Mouse (Mus musculus) kidney, adult 2 months (tissue): Measurements from ENCODE around the gene Shank2. TPM values are rescaled to one million over a fixed set of nuclear protein-coding genes. Genes with fewer than 3 reads are reported as not detected.
A peak's percentile ranks its signal among the peaks of the same experiment; 100 is the strongest.

Experiments used
- DNase-seq: peaks from one replicate; pipeline ENCODE4 v3.0.0; 2021
- H3K27ac ChIP-seq: fragments of 200-500 bp; 2 replicates; pipeline ENCODE4 v1.5.1; 2012; ENCODE audit warnings: low read depth, low read length, control low read depth, inconsistent platforms; ENCODE audit not compliant: insufficient read depth
- H3K27me3 ChIP-seq: fragments of 200-500 bp; replicated peaks from 2 replicates; pipeline ENCODE4 v1.6.1; 2012; ENCODE audit warnings: mild to moderate bottlenecking, moderate library complexity, low read length, inconsistent platforms; ENCODE audit not compliant: control insufficient read depth, insufficient read depth
- H3K36me3 ChIP-seq: fragments of 200-500 bp; 2 replicates; pipeline ENCODE4 v1.6.1; 2012; ENCODE audit warnings: mild to moderate bottlenecking, moderate library complexity, low read length, inconsistent platforms; ENCODE audit not compliant: control insufficient read depth, insufficient read depth
- H3K4me1 ChIP-seq: fragments of 200-500 bp; 2 replicates; pipeline ENCODE4 v1.6.1; 2011; ENCODE audit warnings: low read length; ENCODE audit not compliant: control insufficient read depth, insufficient read depth
- H3K4me3 ChIP-seq: fragments of 200-500 bp; 2 replicates; pipeline ENCODE4 v1.5.1; 2011; ENCODE audit warnings: mild to moderate bottlenecking, low read depth, low read length, control low read depth; ENCODE audit not compliant: insufficient read depth
- CTCF ChIP-seq: fragments of 200-500 bp; conservative IDR thresholded peaks from 2 replicates; pipeline ENCODE4 v1.5.1; 2011; ENCODE audit warnings: low read depth, mild to moderate bottlenecking, control low read depth, low read length, moderate library complexity, mixed read lengths; ENCODE audit not compliant: insufficient read depth, insufficient read length
- POLR2A ChIP-seq: fragments of 200-500 bp; IDR thresholded peaks from one replicate; pipeline ENCODE4 v1.6.1; 2011; ENCODE audit warnings: low read depth, low read length, control low read depth
- WGBS: fragments of 180-500 bp; shearing (Covaris S2); methylation state at CpG from one replicate; pipeline ENCODE4 v1.1.7; 2018; 5-methylcytosine and 5-hydroxymethylcytosine counted together
- polyA plus RNA-seq: library from polyadenylated mRNA; depleted of rRNA; stranded (reverse); fragments of >200 nt; gene quantifications from 2 replicates; pipeline ENCODE4 v1.2.3, GENCODE M21; 2012

The Shank2 gene
- polyA plus RNA-seq, 1 experiment = 16.1 TPM

DNA sequence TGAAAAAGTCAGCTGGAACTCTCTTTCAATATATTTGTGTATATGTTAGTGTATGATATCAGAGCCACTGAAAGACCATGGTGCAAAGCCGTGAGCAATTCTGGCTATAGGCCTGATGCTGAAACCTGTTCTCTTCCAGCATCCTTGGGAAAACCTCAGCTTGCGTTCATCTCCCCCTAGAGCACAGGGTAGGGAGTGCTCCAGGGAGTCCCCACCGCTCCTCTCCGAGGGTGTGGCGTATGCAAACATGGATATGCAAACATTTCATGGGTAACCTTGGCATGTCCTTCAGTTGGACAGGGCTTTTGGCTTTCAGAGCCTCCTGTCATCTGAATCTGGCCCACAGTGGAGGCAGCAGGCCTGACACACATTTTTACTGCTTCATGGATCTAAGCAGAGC is 412.9 kb downstream of the Shank2 start:
- DNase-seq = no peak
- H3K4me3 ChIP-seq = no peak overlapping the region
- H3K27ac ChIP-seq = no peak overlapping the region
- WGBS = 84% methylated on average over 5 of the region's 5 CpGs
- TF ChIP-seq CTCF = no peak
- no peaks in the 10 kb centered on the region for H3K36me3 ChIP-seq
- H3K4me1 ChIP-seq = no peaks in the 10 kb centered on the region
- no peaks in the 10 kb centered on the region for H3K27me3 ChIP-seq

DNA sequence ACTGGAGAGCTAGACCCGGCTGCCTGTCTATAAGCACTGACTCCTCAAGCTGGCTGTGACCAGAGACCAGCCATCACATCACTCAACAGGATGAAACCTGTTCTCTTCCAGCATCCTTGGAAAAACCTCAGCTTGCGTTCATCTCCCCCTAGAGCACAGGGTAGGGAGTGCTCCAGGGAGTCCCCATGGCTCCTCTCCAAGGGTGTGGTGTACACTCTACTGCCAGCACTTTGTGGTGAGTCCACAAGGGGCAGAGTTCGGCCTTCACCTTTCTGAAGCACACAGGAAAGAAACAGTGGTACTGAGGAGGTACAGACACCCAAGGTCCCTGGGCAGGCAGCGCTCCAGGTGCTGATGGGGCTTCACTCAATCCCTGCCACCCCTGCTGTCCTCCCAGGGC is 414.1 kb downstream of the Shank2 start:
- peak; percentile 56 for DNase-seq
- Histone ChIP-seq H3K27ac (no peak overlapping the region), H3K4me3 (no peak overlapping the region), H3K27me3 (no peaks in the 10 kb centered on the region), H3K4me1 (no peaks in the 10 kb centered on the region), H3K36me3 (no peaks in the 10 kb centered on the region)
- TF ChIP-seq POLR2A (no peak), CTCF (peak; percentile 59)
- 52% methylated on average over 4 of the region's 4 CpGs for WGBS

DNA sequence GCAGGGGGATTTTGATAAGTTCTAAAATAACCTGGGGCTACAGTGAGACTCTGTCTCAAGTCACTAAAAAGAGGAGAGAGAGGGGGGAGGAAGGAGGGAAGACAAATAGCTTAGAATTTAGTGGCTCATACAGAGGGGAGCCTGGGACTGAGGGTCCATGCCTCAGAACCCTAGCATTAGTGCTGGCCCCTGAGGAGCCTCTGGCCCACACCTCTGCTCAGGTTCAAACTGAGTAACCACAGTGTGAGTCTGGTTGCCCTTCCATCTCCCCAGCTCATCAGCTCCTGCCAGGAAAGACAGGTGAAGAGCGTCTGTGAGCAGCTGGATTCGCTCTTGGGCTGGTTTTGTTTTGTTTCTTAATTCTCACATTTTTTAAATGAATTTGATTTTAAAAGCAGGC is 415.5 kb downstream of the Shank2 start:
- Histone ChIP-seq H3K36me3 (no peaks in the 10 kb centered on the region), H3K27ac (no peak overlapping the region), H3K4me3 (no peak overlapping the region), H3K4me1 (no peaks in the 10 kb centered on the region), H3K27me3 (no peaks in the 10 kb centered on the region)
- WGBS = 81% methylated on average over 2 of the region's 2 CpGs
- no peak for DNase-seq
- TF ChIP-seq CTCF = no peak
- TF ChIP-seq POLR2A = no peak

DNA sequence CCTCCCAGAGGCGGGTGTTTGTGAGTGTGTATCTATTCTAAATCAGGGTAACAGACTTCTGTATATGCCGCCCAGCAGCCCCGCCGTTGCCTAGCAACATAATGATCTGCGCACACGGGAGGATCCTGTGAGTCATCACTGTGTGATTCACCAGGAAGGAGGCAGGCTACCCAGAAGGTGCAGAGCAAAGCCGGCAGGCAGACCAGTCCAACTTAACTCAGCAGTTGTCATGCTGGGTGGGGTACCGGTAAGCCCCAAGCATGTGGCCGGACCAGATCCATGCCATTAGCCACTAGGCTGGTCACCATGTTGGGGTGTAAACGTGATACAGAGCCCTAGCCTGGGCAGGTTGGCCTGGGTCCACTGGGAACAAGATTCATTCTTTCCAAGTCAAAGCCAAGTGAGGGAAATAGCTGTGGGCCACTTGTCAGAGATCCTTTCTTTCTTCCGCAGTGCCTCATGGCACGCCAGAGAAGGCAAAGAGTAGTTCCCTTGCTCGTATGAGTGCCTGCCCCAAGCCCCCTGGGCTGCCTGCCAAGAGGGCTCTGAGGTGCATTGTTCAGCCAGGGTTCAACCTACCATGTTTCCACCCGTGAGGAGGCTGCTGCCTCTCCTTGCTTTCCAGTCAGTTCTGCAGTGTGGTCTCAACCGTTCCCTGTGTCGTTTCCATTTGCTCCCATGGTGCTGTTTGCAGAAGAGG is 416.1 kb downstream of the Shank2 start:
- Histone ChIP-seq H3K27me3 (no peaks in the 10 kb centered on the region), H3K4me3 (no peak overlapping the region), H3K27ac (no peak overlapping the region), H3K36me3 (no peaks in the 10 kb centered on the region), H3K4me1 (no peaks in the 10 kb centered on the region)
- no peak for TF ChIP-seq CTCF
- no peak for TF ChIP-seq POLR2A
- DNase-seq = no peak
- 43% methylated on average over 16 of the region's 16 CpGs for WGBS

DNA sequence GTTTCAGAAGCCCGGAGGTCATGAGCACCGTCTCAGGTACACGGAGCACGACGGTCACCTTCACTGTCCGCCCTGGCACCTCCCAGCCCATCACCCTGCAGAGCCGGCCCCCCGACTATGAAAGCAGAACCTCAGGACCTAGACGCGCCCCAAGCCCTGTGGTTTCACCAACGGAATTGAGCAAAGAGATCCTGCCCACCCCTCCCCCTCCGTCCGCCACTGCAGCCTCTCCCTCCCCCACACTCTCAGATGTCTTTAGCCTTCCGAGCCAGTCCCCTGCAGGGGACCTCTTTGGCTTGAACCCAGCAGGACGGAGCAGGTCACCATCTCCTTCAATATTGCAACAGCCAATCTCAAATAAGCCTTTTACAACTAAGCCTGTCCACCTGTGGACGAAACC is 418.8 kb downstream of the Shank2 start:
- no peak overlapping the region for H3K4me3 ChIP-seq
- no peaks in the 10 kb centered on the region for H3K27me3 ChIP-seq
- no peak for DNase-seq
- H3K4me1 ChIP-seq = no peaks in the 10 kb centered on the region
- no peak overlapping the region for H3K27ac ChIP-seq
- H3K36me3 ChIP-seq = no peaks in the 10 kb centered on the region
- WGBS = 40% methylated on average over 16 of the region's 16 CpGs
- TF ChIP-seq CTCF = no peak
- no peak for TF ChIP-seq POLR2A

DNA sequence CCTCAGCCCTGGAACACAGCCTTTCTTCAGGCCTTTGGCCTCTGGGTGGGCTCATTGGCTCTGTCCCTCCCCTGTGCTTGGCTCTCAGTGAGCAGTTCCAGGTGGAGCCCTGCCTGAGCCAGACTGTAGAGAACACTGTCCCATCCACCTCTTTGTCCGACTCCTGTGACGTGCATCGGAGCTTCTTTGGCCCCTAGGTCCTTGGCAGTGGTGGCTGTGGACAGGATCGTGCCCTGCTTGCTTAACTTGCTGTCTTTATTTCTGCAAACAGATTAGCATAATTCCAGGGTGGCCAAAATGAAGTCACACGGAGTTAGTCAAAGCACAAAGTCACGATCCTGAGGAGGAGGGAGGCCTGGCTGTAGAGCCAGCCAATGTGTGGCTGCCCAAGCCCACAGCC is 419.8 kb downstream of the Shank2 start:
- no peak for DNase-seq
- TF ChIP-seq CTCF (no peak), POLR2A (no peak)
- 52% methylated on average over 6 of the region's 6 CpGs for WGBS
- no peaks in the 10 kb centered on the region for H3K27me3 ChIP-seq
- H3K27ac ChIP-seq = no peak overlapping the region
- no peak overlapping the region for H3K4me3 ChIP-seq
- H3K4me1 ChIP-seq = no peaks in the 10 kb centered on the region
- H3K36me3 ChIP-seq = no peaks in the 10 kb centered on the region

DNA sequence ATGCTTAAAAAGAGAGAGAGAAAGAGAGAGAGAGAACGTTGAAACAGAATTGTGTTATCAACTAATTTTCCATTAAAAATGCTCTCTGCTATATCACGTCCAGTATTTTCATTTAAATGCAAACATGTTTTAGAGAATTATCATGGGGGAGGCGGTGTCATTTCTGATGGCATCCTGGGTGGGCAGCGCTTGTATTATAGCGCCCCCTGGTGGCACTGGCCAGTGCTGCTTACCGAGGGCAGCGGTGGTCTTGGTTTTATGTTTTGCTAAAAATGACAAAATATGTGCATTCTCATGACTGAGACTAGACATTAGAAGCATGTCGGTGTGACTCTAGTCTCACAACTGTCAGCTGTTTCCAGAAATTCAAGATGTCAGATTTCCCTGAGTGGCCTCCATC is 424.2 kb downstream of the Shank2 start:
- WGBS = 10% methylated on average over 8 of the region's 8 CpGs
- DNase-seq = peak; percentile 30
- Histone ChIP-seq H3K36me3 (no peaks in the 10 kb centered on the region), H3K4me3 (no peak overlapping the region), H3K4me1 (no peaks in the 10 kb centered on the region), H3K27me3 (no peaks in the 10 kb centered on the region), H3K27ac (no peak overlapping the region)
- TF ChIP-seq POLR2A (no peak), CTCF (peak; percentile 86)

DNA sequence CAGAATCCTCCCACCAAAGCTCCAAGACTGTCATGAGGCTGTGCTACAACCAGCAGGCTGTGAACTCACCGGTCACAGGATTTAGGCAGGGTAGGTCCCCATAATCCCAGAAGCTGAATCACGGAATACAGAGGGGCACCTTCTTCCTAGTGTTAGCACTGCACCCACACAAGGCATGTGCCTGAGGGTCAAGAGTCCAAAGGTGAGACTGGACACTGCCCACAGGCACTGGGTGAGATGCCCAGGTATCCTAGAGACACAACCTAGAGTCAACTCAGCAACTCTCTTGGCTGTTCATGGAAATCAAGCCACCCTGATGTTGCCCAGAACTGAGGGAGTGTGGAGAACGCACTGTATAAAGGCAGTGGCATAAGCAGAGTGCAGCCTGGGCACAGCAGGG is 424.9 kb downstream of the Shank2 start:
- H3K27me3 ChIP-seq = no peaks in the 10 kb centered on the region
- H3K36me3 ChIP-seq = no peaks in the 10 kb centered on the region
- no peak overlapping the region for H3K4me3 ChIP-seq
- peak; percentile 57 for DNase-seq
- WGBS = 62% methylated on average over 3 of the region's 3 CpGs
- no peak overlapping the region for H3K27ac ChIP-seq
- no peak for TF ChIP-seq POLR2A
- no peak for TF ChIP-seq CTCF
- no peaks in the 10 kb centered on the region for H3K4me1 ChIP-seq
